Mouse (Mus musculus) forebrain, embryonic 15.5 days (tissue): ENCODE results near the gene Olfr1233. TPM values are rescaled to one million over a fixed set of nuclear protein-coding genes. Genes with fewer than 3 reads are reported as not detected.

Source experiments
- ATAC-seq: fragments of 200-750 bp; cut with Nextera tagmentation; replicated peaks from 2 replicates; pipeline ENCODE4 v1.8.0; 2017; ENCODE audit warnings: mild to moderate bottlenecking, moderate TSS enrichment, moderate library complexity
- H3K27ac ChIP-seq: fragments of 300-500 bp; sonication (generic); replicated peaks from 2 replicates; pipeline ENCODE4 v1.5.1; 2015; ENCODE audit warnings: mild to moderate bottlenecking, inconsistent platforms
- H3K27me3 ChIP-seq: fragments of 300-500 bp; sonication (generic); 2 replicates; pipeline ENCODE4 v1.6.1; 2015; ENCODE audit warnings: inconsistent platforms
- H3K36me3 ChIP-seq: fragments of 300-500 bp; sonication (generic); 2 replicates; pipeline ENCODE4 v1.6.1; 2015; ENCODE audit warnings: mild to moderate bottlenecking, inconsistent platforms
- H3K4me1 ChIP-seq: fragments of 300-500 bp; sonication (generic); 2 replicates; pipeline ENCODE4 v1.6.1; 2015; ENCODE audit warnings: inconsistent platforms
- H3K4me2 ChIP-seq: fragments of 300-500 bp; sonication (generic); replicated peaks from 2 replicates; pipeline ENCODE4 v1.6.1; 2015; ENCODE audit warnings: mild to moderate bottlenecking, inconsistent platforms
- H3K4me3 ChIP-seq: fragments of 300-500 bp; sonication (generic); 2 replicates; pipeline ENCODE4 v1.5.1; 2015; ENCODE audit warnings: mild to moderate bottlenecking, inconsistent platforms
- H3K9ac ChIP-seq: fragments of 300-500 bp; sonication (generic); replicated peaks from 2 replicates; pipeline ENCODE4 v1.6.1; 2015; ENCODE audit warnings: mild to moderate bottlenecking, inconsistent platforms
- H3K9me3 ChIP-seq: fragments of 300-500 bp; sonication (generic); 2 replicates; pipeline ENCODE4 v1.6.1; 2016; ENCODE audit warnings: inconsistent platforms
- WGBS: fragments of 180-500 bp; shearing (Covaris S2); methylation state at CpG from one replicate; pipeline ENCODE4 v1.1.7; 2015; ENCODE audit warnings: mixed read lengths; 5-methylcytosine and 5-hydroxymethylcytosine counted together
- polyA plus RNA-seq: library from polyadenylated mRNA; unstranded; fragments of >200 nt; fragmentation: Nextera tagmentation; extraction: Ambion mirVana; gene quantifications from 2 replicates; pipeline ENCODE4 v1.2.1, GENCODE M21; 2015

Gene Olfr1233
- not detected in 2 replicates for polyA plus RNA-seq

- no peak for ATAC-seq
- no peaks in the 10 kb centered on the region for H3K9me3 ChIP-seq
Measured at GRCm38 (mm10) chr2:89342298-89342697, at the start of gene Olfr1233. Gene Olfr1233 (minus strand): TSS chr2:89342398.

DNA sequence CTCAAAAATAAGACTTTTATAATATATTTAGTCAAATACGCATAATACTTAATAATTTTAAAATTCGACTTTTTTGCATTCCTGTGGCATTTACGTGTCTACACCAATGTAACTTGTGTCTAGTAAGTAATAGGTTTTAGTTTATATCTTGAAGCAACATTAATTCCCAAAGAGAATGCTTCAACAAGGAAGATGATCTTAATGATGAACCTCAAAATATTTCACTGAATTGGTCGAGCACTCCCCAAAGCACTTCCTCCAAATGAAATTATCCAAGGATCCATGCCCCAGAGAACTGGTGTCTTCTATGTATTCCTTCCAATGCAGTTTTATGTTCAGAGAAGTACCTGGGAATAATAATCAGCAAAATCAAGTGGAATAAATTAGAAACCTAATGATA, 22.6 kb upstream of the Olfr1233 start, which contains the start of gene Olfr1234:
Olfr1234 (minus strand) TSS at position 101 of the 400 bp plus-strand sequence.
- Histone ChIP-seq H3K27ac (no peak within 1 kb of the TSS), H3K9ac (no peak within 1 kb of the TSS), H3K4me3 (no peak within 1 kb of the TSS), H3K4me2 (no peak within 1 kb of the TSS), H3K36me3 (no peaks in the 10 kb centered on the region), H3K27me3 (no peaks in the 10 kb centered on the region), H3K4me1 (no peaks in the 10 kb centered on the region), H3K9me3 (no peaks in the 10 kb centered on the region)
- 92% methylated on average over 4 of the region's 4 CpGs for WGBS
- ATAC-seq = no peak

More at GRCm38 (mm10) chr2:89342298-89342697, at the start of gene Olfr1233:
- H3K27me3 ChIP-seq = no peaks in the 10 kb centered on the region
- no peaks in the 10 kb centered on the region for H3K4me1 ChIP-seq
- no peaks in the 10 kb centered on the region for H3K36me3 ChIP-seq
- H3K4me3 ChIP-seq = no peak within 1 kb of the TSS
- H3K9ac ChIP-seq = no peak within 1 kb of the TSS
- no peak within 1 kb of the TSS for H3K27ac ChIP-seq
- H3K4me2 ChIP-seq = no peak within 1 kb of the TSS

DNA sequence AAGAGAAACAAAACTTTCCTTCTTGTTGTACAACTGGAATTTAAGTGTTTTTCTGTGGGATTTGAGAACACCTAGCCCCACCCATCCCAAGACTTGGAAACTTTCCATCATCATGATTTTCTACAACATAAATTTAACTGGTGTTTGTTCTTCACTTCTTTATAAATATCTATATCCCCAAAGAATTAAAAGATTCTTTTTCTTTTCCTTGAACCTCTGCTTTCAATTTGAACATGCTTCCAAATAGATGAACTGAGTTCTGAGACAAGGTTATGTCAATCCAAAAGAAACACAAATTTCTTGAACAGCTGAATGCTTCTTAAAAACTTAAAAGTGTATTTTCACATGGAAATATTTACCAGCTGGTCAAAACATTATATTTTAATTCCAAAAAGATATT, 12.6 kb downstream of the Olfr1233 start, which contains the start of gene Olfr1232:
Olfr1232 (minus strand) TSS at position 101 of the 400 bp plus-strand sequence.
- no peak within 1 kb of the TSS for H3K4me3 ChIP-seq
- no peaks in the 10 kb centered on the region for H3K27me3 ChIP-seq
- no peak for ATAC-seq
- H3K36me3 ChIP-seq = no peaks in the 10 kb centered on the region
- H3K9ac ChIP-seq = no peak within 1 kb of the TSS
- no peaks in the 10 kb centered on the region for H3K4me1 ChIP-seq
- H3K4me2 ChIP-seq = no peak within 1 kb of the TSS
- H3K9me3 ChIP-seq = no peaks in the 10 kb centered on the region
- H3K27ac ChIP-seq = no peak within 1 kb of the TSS

DNA sequence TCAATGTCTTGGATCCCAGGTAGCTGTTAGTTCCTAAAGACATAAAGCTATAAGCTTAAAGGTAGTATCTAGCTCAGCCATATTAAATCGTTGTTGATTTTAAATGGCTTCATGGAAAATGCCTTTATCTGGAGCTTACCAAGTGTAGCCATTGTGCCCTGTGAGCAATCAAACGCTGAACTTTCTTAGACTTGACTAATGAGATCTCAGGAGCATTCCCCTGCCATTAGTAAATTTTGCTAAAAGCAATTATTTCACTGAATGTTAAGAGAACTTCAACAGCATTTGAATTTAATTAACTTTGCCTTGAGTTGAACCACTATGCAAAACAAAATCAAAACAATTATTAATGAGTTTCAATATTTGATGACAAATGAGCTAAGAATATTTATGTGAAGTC, 35.2 kb downstream of the Olfr1233 start, which contains the start of gene Olfr1231:
Olfr1231 (minus strand) TSS at position 101 of the 400 bp plus-strand sequence.
- ATAC-seq = no peak
- WGBS = 59% methylated on average over 2 of the region's 2 CpGs
- H3K4me2 ChIP-seq = no peak within 1 kb of the TSS

DNA sequence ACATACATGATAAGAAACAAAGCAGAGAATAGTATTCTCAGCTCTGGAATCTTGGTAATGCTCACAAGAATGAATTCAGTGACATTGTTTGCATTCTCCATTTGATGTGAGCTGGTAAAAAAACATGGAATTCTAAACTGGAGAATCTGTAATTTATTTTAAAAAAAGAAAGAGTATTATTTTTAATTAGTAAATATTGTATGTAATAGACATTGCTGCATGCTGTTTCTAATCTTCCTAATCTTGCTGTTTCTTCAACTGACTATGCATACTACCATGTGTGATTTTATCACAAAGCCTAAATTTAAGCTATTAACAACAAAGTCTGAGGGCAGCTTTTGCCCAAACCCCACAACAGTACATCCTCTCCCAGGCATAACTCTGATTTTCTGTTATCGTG, 45.0 kb downstream of the Olfr1233 start, which contains the start of gene Olfr1230:
Olfr1230 (minus strand) TSS at position 101 of the 400 bp plus-strand sequence.
- Histone ChIP-seq H3K27me3 (no peaks in the 10 kb centered on the region), H3K9me3 (no peaks in the 10 kb centered on the region), H3K4me2 (no peak within 1 kb of the TSS), H3K4me3 (no peak within 1 kb of the TSS), H3K4me1 (no peaks in the 10 kb centered on the region), H3K9ac (no peak within 1 kb of the TSS), H3K36me3 (no peaks in the 10 kb centered on the region), H3K27ac (no peak within 1 kb of the TSS)
- no peak for ATAC-seq
- WGBS = 83% methylated on average over 1 of the region's 1 CpGs

More for the DNA sequence above, 35.2 kb downstream of the Olfr1233 start, which contains the start of gene Olfr1231:
- Histone ChIP-seq H3K9me3 (no peaks in the 10 kb centered on the region), H3K27me3 (no peaks in the 10 kb centered on the region), H3K27ac (no peak within 1 kb of the TSS), H3K4me3 (no peak within 1 kb of the TSS), H3K4me1 (no peaks in the 10 kb centered on the region), H3K36me3 (no peaks in the 10 kb centered on the region), H3K9ac (no peak within 1 kb of the TSS)

DNA sequence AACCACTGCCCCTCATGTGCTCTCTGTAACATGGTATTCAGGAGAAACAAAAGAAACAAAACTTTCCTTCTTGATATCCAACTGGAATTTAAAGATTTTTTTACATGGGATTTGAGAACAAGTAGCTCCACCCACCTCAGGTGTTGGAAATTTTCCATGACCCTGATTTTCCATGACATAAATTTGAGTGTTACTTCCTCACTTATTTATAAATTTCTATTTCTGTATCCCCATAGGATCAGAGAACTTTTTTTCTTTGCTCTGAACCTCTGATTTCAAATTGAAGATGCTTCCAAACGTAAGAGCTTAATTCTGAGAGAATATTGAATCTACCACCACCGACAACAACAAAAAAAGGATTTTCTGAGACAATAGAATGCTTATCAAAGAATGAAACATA, 54.3 kb downstream of the Olfr1233 start, which contains the start of gene Olfr1229:
Olfr1229 (minus strand) TSS at position 101 of the 400 bp plus-strand sequence.
- no peak within 1 kb of the TSS for H3K9ac ChIP-seq
- WGBS = 78% methylated on average over 2 of the region's 2 CpGs
- no peaks in the 10 kb centered on the region for H3K4me1 ChIP-seq
- H3K4me2 ChIP-seq = no peak within 1 kb of the TSS
- no peaks in the 10 kb centered on the region for H3K36me3 ChIP-seq
- H3K27ac ChIP-seq = no peak within 1 kb of the TSS
- no peak for ATAC-seq
- H3K4me3 ChIP-seq = no peak within 1 kb of the TSS
- H3K9me3 ChIP-seq = no peaks in the 10 kb centered on the region
- no peaks in the 10 kb centered on the region for H3K27me3 ChIP-seq

Other genes starting within 250 kb of the Olfr1233 start
- gene Olfr1220, start 235.6 kb downstream of the Olfr1233 start, polyA plus RNA-seq = not detected in 2 replicates
- gene Olfr1221, start 225.1 kb downstream of the Olfr1233 start, polyA plus RNA-seq = not detected in 2 replicates
- gene Olfr1222, start 209.3 kb downstream of the Olfr1233 start, polyA plus RNA-seq = not detected in 2 replicates
- not detected in 2 replicates for gene Olfr1223, start 190.8 kb downstream of the Olfr1233 start, polyA plus RNA-seq
- not detected in 2 replicates for gene Olfr1224-ps1, start 178.3 kb downstream of the Olfr1233 start, polyA plus RNA-seq
- gene Olfr1225, start 167.7 kb downstream of the Olfr1233 start, polyA plus RNA-seq = not detected in 2 replicates
- gene Olfr1226, start 142.3 kb downstream of the Olfr1233 start, polyA plus RNA-seq = not detected in 2 replicates
- not detected in 2 replicates for gene Olfr1228, start 88.3 kb downstream of the Olfr1233 start, polyA plus RNA-seq
- not detected in 2 replicates for gene Olfr1229, start 54.4 kb downstream of the Olfr1233 start, polyA plus RNA-seq
- not detected in 2 replicates for gene Olfr1230, start 45.1 kb downstream of the Olfr1233 start, polyA plus RNA-seq
- not detected in 2 replicates for gene Olfr1231, start 35.3 kb downstream of the Olfr1233 start, polyA plus RNA-seq
- not detected in 2 replicates for gene Olfr1232, start 12.7 kb downstream of the Olfr1233 start, polyA plus RNA-seq
- not detected in 2 replicates for gene Olfr1234, start 22.5 kb upstream of the Olfr1233 start, polyA plus RNA-seq
- not detected in 2 replicates for gene Olfr1238, start 67.3 kb upstream of the Olfr1233 start, polyA plus RNA-seq
- not detected in 2 replicates for gene Olfr1239, start 78.0 kb upstream of the Olfr1233 start, polyA plus RNA-seq
- gene Olfr1240, start 100.6 kb upstream of the Olfr1233 start, polyA plus RNA-seq = not detected in 2 replicates
- not detected in 2 replicates for gene Olfr1241, start 144.7 kb upstream of the Olfr1233 start, polyA plus RNA-seq
- not detected in 2 replicates for gene Olfr1242, start 155.9 kb upstream of the Olfr1233 start, polyA plus RNA-seq
- not detected in 2 replicates for gene Olfr1243, start 189.1 kb upstream of the Olfr1233 start, polyA plus RNA-seq
- gene Olfr1245, start 236.0 kb upstream of the Olfr1233 start, polyA plus RNA-seq = not detected in 2 replicates